Mouse (Mus musculus): ENCODE results near the gene Zmym4.
"Not testable (repeated sequence)": the region's sequence is repeated elsewhere in the genome, so short reads cannot be mapped to it uniquely, and the experiment has no call there.

Gene Zmym4

DNA sequence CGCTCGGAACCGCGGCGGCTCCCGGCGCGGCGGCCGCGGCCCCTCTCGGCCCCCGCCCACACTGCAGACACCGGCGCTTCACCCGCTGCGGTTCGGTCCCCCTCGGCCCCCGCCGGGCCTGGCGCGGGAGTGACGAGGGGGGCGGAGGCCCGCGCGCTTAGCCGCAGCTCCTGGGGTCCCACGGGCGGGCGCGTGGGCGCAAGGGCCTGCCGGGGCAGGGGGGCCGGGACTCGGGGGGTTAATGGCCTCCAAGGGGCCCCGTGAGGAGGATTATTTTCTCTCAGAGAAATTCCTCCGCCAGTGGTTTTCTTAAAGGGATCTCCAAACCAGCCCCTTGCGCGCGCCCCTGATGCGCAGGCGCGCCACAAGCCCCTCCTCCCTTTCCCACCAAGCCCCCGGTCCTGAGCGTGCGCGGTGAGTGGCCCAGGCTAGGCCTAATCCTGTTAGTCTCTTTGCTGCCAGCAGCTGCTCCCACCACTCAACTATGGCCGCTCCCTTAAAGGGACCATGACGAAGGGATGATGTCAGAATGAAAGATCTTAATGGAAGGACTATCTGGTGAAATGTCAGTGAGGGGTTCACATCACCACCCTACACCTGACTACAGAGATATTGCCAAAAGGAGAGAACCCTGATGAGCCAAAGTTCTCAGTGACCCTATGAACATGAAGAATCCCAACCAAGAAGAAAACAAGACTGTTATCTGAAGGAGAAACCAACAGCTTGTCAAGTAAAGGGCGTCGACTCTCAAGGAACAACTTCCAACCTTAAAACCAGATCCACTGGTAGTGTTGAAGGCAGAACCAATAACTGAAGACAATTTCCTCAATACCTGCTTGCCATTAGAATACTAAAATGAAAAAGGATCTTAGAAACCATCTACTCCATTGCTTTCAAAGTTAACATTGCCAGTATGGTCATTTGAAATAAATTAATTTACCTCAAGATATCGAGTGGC lies at the start of gene Zmym4:
Gene Zmym4, minus strand, starts transcription at position 272 of the 958 bp plus-strand sequence.
- peak; percentile 83 to 87 for DNase-seq

DNA sequence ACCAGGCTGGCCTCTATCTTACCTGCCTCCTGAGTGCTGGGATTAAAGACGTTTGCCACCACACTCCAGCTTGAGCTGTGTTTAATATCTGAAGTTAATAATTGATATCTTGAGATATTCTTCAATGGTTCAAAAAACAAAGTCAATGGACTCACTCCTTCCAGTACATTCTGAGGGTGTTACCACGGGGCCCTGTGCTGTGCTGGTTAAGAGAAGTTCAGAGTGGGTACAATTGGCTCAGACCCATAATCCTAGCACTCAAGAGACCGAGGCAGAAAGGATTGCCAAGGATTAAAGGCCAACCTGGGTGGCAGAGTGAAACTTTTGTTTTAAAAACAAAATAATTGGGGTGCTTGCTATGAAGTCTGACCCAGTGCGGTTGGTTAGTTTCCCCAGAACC lies 48.4 kb upstream of the Zmym4 start:
- DNase-seq: no peak

DNA sequence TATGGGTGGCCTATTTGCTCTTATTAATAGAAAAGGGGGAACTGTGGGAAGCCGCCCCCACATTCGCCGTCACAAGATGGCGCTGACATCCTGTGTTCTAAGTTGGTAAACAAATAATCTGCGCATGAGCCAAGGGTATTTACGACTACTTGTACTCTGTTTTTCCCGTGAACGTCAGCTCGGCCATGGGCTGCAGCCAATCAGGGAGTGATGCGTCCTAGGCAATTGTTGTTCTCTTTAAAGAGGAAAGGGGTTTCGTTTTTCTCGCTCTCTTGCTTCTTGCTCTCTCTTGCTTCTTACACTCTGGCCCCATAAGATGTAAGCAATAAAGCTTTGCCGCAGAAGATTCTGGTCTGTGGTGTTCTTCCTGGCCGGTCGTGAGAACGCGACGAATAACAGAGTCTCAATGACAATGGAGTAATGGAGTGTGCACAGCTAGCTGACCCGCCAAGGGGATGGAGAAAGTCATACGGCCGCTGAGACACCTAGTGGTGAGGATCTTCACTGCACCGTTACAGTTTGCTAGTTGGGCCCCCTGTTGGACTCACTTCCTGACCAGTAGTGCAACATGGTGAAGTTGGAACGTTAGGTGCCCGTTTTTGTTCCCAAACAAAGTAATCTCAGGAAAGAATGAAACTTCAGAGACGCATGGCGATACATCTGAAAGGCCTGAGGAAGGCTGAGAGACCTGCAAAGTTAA lies 47.5 kb upstream of the Zmym4 start:
- peak; percentile 73 to 81 for DNase-seq

DNA sequence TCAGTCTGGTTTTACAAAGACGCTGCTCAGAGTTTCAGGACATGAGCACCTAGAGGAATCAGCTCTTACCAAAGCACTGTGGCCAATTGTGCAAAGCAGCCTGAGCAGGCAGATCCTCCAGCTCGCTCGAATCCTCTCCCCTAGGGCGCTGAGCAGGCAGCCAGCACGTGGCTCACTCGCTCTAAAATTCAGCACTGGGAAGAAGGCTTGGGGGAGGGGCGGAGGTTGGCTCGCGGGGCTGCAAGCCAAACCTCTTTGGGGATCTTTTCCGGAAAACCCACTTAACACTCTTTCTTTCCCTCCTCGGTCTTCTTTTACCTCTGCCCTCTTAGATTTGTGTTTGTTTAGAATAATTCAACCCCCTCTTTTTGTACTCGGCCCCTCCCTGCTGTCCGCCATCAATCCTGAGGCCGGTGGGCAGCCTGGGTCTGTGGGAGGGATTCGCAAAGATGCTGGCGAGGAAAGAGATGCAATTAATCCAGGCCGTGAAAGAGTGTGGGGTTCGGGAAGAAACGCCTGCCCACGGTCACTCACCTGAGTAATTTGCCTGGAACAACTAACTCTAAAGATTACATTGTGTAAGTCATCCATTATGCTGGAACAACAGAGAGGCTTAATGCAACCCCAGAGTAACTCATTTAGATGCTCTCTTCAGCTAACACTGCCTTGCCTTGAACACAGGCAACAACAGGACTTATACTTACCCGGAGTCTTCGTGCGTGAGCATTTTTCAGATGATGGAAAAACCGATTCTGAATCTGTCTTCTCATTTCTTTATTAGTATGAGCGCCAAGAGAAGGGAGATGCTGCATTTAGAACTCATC lies 37.4 kb upstream of the Zmym4 start:
- no peak for DNase-seq

DNA sequence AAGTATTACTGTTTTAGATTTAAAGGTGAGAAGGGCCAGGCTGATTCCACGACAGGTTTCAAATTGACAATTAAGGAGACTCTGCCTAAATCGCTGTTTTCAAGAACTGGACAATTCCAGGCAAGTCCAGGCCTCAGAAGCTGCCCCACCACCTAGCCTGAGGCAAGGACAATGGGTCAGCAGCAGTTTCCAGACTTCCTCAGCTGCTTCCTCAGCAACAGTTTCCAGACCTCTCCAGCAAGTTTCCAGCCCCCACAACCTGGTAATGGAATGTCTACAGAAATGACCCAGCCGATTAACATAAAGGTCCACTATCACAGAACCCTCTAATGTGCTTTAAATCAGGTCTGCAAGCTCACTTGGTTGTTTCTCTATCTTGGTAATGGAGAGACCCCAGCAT lies 36.4 kb upstream of the Zmym4 start:
- no peak for DNase-seq

DNA sequence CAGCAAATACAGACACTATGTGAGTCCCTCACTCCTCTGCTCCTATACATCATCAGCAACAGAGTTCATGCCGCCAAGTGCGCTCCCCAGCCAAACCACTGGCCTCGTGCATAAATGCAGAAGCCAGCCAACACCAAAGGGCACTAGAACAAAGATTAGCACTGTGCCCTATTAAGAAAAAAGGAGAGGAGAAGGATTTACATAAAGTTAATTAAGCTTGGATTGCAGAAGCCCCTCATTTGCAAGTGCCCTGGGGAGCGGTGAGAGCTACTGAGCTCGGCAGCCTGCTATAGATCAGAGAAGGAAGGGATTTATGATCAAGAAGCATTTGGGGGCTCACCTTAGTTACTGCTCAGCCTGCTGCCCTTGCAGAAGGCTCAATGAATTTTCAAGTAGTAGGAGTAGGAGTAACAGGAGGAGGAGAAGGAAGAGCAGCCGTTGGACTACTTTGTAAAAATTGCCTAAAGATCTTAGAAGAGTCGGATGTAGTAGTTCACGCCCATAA lies 32.7 kb upstream of the Zmym4 start:
- no peak for DNase-seq

DNA sequence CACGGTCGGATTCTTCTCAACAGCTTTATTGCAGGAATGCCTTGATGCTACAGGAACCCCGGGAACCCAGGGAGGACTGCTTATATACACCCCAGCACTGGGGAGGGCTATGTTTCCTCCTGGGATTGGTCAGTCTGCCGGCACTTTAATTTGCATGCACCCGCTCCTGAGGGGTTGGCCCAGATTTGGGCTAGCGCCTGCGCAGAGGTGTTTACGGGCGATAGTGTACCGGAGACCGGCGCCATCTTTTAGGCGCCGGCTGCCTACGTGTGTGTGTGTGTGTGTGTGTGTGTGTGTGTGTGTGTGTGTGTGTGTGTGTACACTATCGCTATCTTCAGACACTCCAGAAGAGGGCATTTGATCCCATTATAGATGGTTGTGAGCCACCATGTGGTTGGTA lies 31.4 kb upstream of the Zmym4 start:
- not testable (repeated sequence) for DNase-seq

DNA sequence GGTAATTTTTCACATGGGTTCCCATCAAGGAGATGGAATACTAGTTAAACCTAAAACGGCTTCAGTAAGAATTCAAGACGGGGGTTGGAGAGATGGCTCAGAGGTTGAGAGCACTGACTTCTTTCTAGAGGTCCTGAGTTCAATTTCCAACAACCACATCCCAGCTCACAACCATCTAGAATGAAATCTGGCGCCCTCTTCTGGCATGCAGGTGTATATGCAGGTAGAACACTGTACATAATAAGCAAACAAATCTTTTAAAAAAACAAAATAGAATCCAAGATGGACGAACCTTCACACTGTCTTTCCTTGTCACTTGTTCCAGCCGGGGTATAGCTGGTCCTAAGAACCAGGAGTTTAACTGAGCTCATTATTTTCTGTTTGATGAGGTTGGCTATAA lies 24.4 kb upstream of the Zmym4 start:
- peak in 1 of 2 experiments; percentile 30 for DNase-seq

DNA sequence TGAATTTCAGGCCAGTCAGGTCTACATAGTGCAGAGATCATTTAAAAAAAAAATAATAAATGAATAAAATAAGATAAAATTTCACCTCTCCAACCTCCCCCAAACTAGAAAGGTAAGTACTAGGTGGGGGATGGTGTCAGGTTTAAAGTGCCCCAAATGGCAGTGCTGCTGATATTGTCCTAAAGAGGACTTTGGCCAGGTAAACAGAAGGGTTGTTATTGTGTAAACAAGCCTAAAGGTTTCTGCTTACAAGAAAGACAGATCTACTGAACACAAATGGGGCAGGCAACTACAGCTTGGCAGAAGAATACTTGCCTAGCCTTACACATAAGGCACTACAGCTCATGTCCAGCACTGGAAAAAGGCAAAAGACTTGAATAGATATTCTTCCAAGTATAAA lies 22.6 kb upstream of the Zmym4 start:
- no peak for DNase-seq

DNA sequence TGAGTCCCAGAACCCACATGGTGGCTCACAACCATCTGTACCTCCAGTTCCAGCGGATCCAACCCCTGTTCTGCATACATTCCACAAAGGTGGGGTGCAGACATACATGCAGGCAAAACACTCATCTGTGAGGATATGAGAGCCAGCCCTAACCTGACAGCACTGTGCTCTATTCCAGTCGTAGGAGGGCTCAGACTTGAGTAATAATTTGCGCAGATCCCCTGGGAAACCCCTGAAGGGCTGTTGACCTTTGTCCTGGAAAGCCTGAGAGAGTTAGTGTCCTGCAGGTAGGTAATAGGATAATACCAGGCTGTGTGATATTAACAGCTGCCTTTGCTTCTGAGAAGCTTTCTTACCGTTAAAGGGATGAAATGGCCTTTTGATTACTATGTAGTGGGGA lies 20.6 kb upstream of the Zmym4 start:
- DNase-seq: no peak

DNA sequence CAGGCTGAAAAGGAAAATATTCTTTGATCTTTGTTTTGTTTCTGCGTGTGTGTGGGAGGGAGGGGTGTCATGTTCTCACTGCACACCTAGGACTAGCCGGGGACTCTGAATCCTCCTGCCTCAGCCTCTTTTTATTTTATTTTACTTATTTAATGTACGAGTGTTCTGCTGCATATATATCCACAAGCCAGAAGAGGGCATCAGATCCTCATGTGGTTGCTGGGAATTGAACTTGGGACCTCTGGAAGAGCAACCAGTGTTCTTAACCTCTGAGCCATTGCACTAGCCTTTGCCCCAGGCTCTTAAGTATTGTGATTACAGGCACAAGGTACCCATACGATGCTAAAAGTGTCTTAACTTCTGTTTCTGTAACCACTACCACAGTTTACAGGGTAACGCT lies 18.8 kb upstream of the Zmym4 start:
- DNase-seq: no peak

DNA sequence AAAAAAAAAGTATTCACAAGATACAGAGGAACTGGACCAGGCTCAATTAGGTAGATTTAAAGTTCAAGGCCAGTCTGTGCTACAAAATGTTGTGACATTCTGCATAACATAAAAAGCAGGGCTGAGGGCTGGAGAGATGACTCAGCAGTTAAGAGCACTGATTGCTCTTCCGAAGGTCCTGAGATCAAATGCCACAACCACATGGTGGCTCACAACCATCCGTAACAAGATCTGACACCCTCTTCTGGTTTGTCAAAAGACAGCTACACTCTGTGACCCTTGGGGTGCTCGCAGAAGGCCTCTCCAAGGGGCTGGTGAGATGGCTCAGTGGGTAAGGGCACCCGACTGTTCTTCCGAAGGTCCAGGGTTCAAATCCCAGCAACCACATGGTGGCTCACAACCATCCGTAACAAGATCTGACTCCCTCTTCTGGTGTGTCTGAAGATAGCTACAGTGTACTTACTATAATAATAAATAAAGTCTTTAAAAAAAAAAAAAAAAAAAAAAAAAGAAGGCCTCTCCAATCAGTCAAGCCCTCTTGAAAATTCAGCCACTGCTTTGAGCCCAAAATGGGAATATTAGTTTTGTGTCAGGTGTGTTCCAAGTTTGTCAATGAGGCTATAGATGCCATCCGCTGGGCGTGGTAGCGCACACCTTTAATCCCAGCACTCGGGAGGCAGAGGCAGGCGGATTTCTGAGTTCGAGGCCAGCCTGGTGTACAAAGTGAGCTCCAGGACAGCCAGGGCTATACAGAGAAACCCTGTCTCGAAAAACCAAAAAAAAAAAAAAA lies 16.0 kb upstream of the Zmym4 start:
- not testable (repeated sequence) for DNase-seq

DNA sequence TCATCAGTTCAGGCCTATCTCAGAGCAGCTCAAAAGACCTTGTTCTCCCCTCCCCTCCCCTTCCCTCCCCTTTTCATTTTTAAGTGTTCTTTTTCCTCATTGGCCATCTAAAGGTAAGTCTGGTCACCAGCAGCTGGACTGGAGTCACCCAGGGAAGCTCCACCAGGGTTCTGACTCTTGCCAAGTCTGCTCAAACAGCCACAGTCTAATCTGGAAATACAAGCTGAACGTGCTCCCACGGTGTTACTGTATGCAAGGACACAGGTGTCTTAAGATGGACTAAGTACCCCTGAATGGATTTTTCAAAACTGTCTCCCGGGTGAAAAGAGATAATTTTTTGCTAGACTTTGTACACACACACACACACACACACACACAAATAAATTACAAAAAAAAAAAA lies 15.4 kb upstream of the Zmym4 start:
- no peak for DNase-seq

DNA sequence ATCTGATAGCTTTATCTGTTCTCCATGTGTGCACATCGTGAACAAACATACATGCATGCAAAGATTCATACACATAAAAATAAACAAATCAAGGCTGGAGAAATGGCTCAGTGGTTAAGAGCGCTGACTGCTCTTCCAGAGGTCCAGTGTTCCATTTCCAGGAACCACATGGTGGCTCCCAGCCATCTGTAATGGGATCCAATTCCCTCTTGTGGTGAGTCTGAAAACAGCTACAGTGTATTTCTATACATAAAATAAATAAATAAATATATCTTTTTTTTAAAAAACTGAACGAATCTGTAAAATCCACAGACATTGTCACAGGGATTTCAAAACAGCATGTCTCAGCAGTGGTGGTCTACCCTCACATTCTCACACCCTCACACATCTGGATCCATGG lies 10.8 kb upstream of the Zmym4 start:
- DNase-seq: no peak

DNA sequence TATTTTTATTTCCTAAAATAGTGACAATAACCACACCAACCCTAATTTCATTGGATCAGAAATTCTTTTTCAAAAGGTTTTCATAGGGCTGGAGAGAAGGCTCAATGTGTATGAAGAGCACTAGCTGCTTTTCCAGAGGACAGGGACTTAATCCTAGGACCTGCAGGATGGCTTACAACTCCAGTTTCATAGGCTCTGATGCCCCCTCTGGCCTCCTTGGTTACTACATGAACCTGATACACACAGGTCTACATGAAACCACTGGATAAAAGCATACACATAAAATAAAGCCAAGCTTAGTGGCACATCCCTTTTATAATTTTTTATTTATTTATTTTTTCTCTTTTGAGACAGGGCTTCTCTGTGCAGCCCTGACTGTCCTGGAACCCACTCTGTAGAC lies 9.5 kb upstream of the Zmym4 start:
- peak in 1 of 2 experiments; percentile 32 for DNase-seq

DNA sequence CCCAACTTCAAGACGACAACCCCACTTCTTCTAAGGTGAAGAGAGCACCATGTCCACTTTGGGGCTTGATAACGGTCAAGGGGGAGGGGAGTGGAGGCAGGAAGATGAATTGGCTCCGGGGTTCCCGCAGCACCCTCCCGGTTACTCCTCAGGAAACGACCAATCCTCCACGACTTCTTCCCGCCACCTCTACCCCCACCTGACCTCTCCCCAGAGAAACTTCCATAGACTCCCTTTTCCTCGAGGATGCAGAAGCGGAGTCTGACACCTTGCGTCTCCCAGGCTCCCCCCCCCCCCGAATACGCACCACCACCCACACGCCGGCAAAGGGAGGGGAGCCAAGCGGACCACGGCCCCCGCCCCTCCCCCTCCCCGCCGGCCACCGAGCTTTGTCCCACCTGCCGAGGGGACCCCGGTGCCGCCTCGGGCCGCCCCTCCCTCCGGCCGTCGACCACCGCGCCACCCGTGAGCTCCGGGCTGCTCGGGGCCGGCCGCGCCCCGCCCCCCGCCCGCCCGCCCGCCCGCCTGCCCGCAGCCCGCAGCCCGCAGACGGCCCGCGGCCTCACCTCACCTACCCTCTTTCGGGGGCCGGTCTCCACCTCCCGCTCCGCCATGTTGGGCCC lies 583 bp downstream of the Zmym4 start:
- peak; percentile 6 to 18 for DNase-seq

DNA sequence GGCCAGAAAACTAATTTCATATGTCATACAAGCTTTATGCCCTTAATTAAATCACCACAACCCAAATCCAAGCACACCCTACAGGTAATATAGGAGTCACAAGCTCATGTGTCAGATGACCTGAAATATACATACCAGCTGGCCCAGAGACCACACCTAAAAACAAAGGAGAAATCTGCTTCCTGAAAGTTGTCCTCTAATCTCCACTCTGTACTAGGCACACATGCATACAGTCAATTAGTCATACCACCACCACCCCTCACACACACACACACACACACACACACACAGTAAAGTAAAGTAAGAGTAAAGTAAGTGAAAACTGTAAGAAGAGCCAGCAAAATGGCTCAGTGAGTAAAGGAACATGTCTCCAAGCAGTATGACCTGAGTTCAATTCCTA lies 9.3 kb downstream of the Zmym4 start:
- DNase-seq: no peak

DNA sequence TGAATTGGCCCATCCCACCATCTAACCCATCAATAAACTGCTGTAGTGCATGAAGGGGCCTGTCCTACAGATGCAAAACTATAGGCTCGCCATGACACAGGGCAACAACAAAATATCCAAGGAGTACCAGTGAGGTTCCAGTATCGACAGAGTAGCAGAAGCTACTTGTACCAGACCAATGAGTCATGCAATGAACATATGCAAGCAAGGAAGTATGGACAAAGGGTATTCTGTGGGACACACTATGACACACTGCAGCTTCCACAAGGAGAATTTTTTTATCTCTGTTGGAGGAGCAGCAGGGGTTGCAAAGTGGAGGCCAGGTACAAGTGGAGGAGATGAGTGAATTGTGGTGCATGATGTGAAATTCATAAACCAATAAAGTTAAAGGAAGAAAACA lies 9.7 kb downstream of the Zmym4 start:
- no peak for DNase-seq

DNA sequence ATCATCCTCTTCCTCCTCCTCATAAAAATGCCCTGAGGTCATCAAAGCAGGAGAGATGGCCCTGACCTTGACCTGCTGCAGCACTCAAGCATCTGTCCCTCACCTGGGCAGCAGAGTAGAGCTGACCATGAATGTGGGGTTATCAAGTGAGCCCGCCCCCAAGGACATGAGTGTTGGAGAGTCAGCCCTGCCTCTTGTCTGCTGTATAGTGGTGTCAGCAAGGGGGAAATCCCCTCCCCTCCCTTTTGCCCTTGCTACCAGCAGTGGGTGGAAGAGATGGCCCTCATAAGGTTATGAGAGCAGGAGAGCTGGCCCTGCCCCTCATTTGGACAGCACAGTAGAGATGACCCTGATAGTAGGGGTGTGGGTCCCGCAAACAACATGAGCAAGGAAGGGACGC lies 10.5 kb downstream of the Zmym4 start:
- DNase-seq: no peak

DNA sequence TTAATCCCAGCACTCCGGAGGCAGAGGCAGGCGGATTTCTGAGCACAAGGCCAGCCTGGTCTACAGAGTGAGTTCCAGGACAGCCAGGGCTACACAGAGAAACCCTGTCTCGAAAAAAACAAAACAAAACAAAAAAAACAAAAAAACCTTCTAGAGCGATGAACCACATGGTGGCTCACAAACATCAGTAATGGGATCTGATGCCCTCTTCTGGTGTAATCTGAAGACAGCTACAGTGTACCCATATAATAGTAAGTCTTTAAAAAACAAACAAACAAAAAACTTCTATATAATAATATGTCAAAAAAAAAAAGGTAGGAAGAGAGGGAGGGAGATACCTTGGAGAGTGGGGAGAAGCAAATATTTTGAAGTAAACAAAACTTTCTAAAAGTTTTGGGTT lies 17.1 kb downstream of the Zmym4 start:
- DNase-seq: not testable (repeated sequence)

DNA sequence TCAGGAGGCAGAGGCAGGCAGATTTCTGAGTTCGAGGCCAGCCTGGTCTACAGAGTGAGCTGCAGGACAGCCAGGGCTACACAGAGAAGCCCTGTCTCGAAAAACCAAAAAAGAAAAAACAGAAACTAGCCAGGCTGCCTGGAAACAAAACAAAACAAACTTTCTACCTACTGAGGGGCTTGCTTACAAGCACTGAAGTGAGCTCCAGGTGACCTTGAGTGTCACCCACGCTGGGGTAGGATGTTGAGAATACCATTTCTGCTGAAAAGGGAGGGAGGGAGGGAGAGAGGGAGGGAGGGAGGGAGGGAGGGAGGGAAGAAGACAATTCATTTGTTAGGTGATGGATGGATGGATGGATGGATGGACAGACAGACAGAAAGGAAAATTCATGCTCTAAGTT lies 24.5 kb downstream of the Zmym4 start:
- DNase-seq: no peak

DNA sequence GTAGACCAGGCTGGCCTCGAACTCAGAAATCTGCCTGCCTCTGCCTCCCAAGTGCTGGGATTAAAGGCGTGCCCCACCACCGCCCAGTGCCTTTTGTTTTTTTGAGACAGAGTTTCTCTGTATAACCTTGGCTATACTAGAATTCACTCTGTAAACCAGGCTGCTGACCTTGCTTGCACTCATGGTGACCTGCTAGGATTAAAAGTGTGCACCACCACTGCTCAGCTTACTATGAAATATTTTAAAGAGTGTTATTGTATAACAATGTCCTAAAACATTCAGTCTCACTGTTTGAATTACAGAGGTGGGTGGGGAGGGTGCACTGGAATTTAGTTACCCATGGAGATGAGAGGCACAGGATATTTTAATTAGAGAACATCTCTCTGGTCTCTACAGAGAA lies 25.1 kb downstream of the Zmym4 start:
- DNase-seq: no peak
